Mouse (Mus musculus): ENCODE results near the gene Casp14. TPM values are rescaled to one million over a fixed set of nuclear protein-coding genes. Genes with fewer than 3 reads are reported as not detected.

Casp14 gene
- polyA plus RNA-seq, 1 experiment from 2014 or later: not detected

DNA sequence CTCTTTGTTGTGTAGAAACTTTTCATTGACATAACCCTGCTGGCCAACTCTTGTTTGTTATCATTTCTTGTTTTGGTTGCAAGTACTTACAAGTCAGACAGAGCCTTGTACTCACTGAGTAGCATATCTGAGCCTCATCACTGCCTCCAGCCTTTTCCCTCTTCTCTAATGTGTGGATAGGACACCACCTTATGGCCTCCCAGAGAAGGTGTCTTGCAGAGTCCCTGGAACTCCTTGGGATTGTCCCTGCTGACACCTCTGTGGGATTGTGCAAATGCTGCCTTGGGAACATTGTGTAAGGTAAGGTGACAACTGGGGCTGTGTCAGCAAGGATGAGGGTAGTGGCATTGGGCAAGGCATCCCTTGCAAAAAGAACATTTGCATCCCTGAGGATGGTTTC, 25.6 kb upstream of the Casp14 start:
- Histone ChIP-seq H3K9ac (ENCODE audit: low read length) (no peak overlapping the region), H3K4me1 (replicated peaks; ENCODE audit: control insufficient read depth, insufficient read depth, low read length) (0 out of 2 replicates have a peak, but pooled peaks cover 3% of the 10 kb centered on the region), H3K4me3 (ENCODE audit: low read depth, low read length) (no peak overlapping the region), H3K9me3 (ENCODE audit: control insufficient read depth, low read length) (no peaks in the 10 kb centered on the region), H3K27me3 (ENCODE audit: control insufficient read depth, insufficient read depth, low read length) (no peaks in the 10 kb centered on the region), H3K4me2 (ENCODE audit: low read depth, low read length, severe bottlenecking) (no peak overlapping the region), H3K36me3 (ENCODE audit: control insufficient read depth, insufficient read depth, low read length) (no peaks in the 10 kb centered on the region), H3K27ac (ENCODE audit: low read depth, low read length) (no peak overlapping the region)
- no peak for DNase-seq (ENCODE audit: low spot score)
- ATAC-seq (replicated peaks; ENCODE audit: low FRiP score): no peak

- Histone ChIP-seq H3K4me2 (ENCODE audit: low read depth, low read length, severe bottlenecking) (no peak overlapping the region), H3K27me3 (ENCODE audit: control insufficient read depth, insufficient read depth, low read length) (no peaks in the 10 kb centered on the region), H3K9me3 (ENCODE audit: control insufficient read depth, low read length) (no peaks in the 10 kb centered on the region), H3K36me3 (ENCODE audit: control insufficient read depth, insufficient read depth, low read length) (no peaks in the 10 kb centered on the region), H3K27ac (ENCODE audit: low read depth, low read length) (no peak overlapping the region), H3K9ac (ENCODE audit: low read length) (no peak overlapping the region), H3K4me3 (ENCODE audit: low read depth, low read length) (no peak overlapping the region), H3K4me1 (replicated peaks; ENCODE audit: control insufficient read depth, insufficient read depth, low read length) (no peaks in the 10 kb centered on the region)
- ATAC-seq (replicated peaks; ENCODE audit: low FRiP score) (no peak), DNase-seq (ENCODE audit: low spot score) (no peak)
- WGBS: 76% methylated on average over 4 of the region's 4 CpGs
Observed at GRCm38 (mm10) chr10:78739821-78740220, 21.7 kb upstream of the Casp14 start.

DNA sequence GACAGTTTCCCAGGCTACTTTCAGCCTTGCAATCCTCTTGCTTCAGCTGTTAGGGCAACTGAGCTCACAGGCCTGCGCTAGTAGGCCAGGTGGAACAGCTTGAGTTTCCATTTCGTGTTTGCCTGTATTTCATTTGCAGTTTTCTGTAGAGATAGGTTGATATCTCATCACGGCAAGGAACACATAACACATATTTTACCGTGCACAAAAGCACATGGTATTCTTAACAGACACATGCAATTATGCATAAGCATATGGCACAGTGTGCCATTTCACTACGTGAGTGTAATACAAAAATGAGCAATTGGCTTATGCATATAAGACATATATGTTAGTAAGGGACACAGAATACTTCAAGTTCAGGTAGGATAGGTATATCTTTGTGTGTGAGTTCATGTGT, 9.8 kb upstream of the Casp14 start:
- Histone ChIP-seq H3K4me3 (ENCODE audit: low read depth, low read length) (no peak overlapping the region), H3K36me3 (ENCODE audit: control insufficient read depth, insufficient read depth, low read length) (no peaks in the 10 kb centered on the region), H3K4me1 (replicated peaks; ENCODE audit: control insufficient read depth, insufficient read depth, low read length) (no peaks in the 10 kb centered on the region), H3K9me3 (ENCODE audit: control insufficient read depth, low read length) (no peaks in the 10 kb centered on the region), H3K27me3 (ENCODE audit: control insufficient read depth, insufficient read depth, low read length) (no peaks in the 10 kb centered on the region), H3K4me2 (ENCODE audit: low read depth, low read length, severe bottlenecking) (no peak overlapping the region), H3K9ac (ENCODE audit: low read length) (no peak overlapping the region), H3K27ac (ENCODE audit: low read depth, low read length) (no peak overlapping the region)
- DNase-seq (ENCODE audit: low spot score): no peak
- 91% methylated on average over 5 of the region's 5 CpGs for WGBS
- ATAC-seq (replicated peaks; ENCODE audit: low FRiP score): no peak

DNA sequence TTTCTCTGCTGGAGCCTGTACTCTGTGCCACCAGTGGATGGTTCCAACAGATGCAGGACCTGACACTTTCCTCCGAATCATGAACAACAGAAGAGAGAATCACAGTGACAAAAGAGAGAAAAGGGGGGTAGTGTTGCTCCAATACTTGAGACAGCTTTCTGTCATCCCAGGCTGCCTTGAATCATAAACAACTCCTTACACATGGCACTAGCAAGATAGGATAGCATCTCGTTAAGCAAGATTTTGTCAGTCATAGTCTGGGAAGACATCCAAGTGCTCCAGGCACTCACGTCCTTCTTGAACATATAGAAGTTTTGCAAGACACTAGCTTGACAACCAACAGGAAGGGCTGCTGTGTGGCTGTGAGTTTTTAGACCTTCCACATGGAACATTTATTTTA, 8.9 kb upstream of the Casp14 start:
- ATAC-seq (replicated peaks; ENCODE audit: low FRiP score) (no peak), DNase-seq (ENCODE audit: low spot score) (no peak)
- Histone ChIP-seq H3K4me3 (ENCODE audit: low read depth, low read length) (no peak overlapping the region), H3K9me3 (ENCODE audit: control insufficient read depth, low read length) (no peaks in the 10 kb centered on the region), H3K27me3 (ENCODE audit: control insufficient read depth, insufficient read depth, low read length) (no peaks in the 10 kb centered on the region), H3K4me1 (replicated peaks; ENCODE audit: control insufficient read depth, insufficient read depth, low read length) (no peaks in the 10 kb centered on the region), H3K36me3 (ENCODE audit: control insufficient read depth, insufficient read depth, low read length) (no peaks in the 10 kb centered on the region), H3K27ac (ENCODE audit: low read depth, low read length) (no peak overlapping the region), H3K9ac (ENCODE audit: low read length) (no peak overlapping the region), H3K4me2 (ENCODE audit: low read depth, low read length, severe bottlenecking) (no peak overlapping the region)
- 74% methylated on average over 3 of the region's 3 CpGs for WGBS

DNA sequence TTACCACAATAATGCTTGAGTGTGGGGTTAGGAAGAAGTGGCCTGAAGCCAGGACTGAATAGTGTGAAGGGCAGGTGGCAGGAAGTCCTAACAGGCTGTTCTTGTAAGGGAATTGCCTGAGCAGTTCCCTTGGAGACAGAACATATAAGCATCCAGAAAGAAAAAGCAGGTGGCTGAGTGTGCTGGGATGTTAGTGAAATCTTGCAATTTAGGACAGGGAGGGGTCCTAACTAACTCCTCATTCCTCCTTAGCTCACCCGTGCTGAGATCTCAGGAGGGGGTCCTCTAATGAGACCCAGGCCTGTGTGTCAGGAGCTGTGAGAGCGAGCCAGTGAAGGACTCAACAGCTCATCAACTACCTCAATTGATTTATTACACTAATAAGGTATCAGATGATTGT, 5.3 kb upstream of the Casp14 start:
- Histone ChIP-seq H3K9ac (ENCODE audit: low read length) (no peak overlapping the region), H3K4me2 (ENCODE audit: low read depth, low read length, severe bottlenecking) (no peak overlapping the region), H3K4me1 (replicated peaks; ENCODE audit: control insufficient read depth, insufficient read depth, low read length) (no peaks in the 10 kb centered on the region), H3K4me3 (ENCODE audit: low read depth, low read length) (no peak overlapping the region), H3K36me3 (ENCODE audit: control insufficient read depth, insufficient read depth, low read length) (no peaks in the 10 kb centered on the region), H3K9me3 (ENCODE audit: control insufficient read depth, low read length) (no peaks in the 10 kb centered on the region), H3K27me3 (ENCODE audit: control insufficient read depth, insufficient read depth, low read length) (no peaks in the 10 kb centered on the region), H3K27ac (ENCODE audit: low read depth, low read length) (no peak overlapping the region)
- no peak for DNase-seq (ENCODE audit: low spot score)
- ATAC-seq (replicated peaks; ENCODE audit: low FRiP score): no peak
- 29% methylated on average over 2 of the region's 2 CpGs for WGBS

DNA sequence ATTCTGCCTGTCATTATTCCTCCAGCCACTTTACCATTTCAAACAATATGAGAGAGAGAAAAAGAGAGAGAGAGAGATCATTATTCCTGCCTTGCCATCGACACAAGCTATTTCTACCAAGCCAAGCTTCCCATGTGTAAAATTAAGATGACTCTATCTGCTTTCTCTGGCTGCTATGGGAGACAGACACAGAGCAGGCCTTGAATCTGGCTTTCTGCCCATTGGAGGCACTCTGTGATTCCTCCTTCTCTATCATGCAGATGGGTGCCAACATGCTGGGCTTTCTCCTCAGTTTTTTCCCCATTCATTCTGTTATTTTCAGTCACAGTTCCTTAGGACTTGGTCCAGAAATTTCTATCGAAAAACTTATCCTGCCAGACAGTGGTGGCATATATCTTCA, 4.6 kb upstream of the Casp14 start:
- H3K27me3 ChIP-seq (ENCODE audit: control insufficient read depth, insufficient read depth, low read length): no peaks in the 10 kb centered on the region
- no peak for ATAC-seq (replicated peaks; ENCODE audit: low FRiP score)
- WGBS: 82% methylated on average over 2 of the region's 2 CpGs

DNA sequence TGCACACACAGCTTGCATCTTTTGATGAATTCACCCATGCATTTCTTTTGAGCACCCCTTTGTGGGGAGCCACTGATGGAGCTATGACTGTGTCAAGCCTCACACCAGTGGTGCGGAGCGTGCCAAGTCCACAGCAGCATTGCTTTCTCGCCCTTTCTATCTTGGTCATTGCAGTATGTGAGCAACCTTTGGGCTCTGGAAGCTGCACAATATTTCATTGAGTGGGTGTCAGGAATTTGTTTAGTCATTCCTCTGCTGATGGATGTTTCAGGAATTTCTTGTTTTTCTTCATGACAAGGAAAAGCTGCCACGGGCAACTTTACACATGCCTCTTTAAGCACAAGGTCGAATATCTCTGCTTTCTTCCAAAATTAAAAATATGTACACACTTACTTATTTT, 3.9 kb upstream of the Casp14 start:
- H3K27me3 ChIP-seq (ENCODE audit: control insufficient read depth, insufficient read depth, low read length): no peaks in the 10 kb centered on the region
- ATAC-seq (replicated peaks; ENCODE audit: low FRiP score) (no peak), DNase-seq (ENCODE audit: low spot score) (no peak)
- H3K9ac ChIP-seq (ENCODE audit: low read length): no peak overlapping the region
- WGBS: 88% methylated on average over 5 of the region's 5 CpGs
- H3K27ac ChIP-seq (ENCODE audit: low read depth, low read length): no peak overlapping the region
- no peaks in the 10 kb centered on the region for H3K4me1 ChIP-seq (replicated peaks; ENCODE audit: control insufficient read depth, insufficient read depth, low read length)
- no peak overlapping the region for H3K4me2 ChIP-seq (ENCODE audit: low read depth, low read length, severe bottlenecking)
- H3K4me3 ChIP-seq (ENCODE audit: low read depth, low read length): no peak overlapping the region
- no peaks in the 10 kb centered on the region for H3K9me3 ChIP-seq (ENCODE audit: control insufficient read depth, low read length)
- H3K36me3 ChIP-seq (ENCODE audit: control insufficient read depth, insufficient read depth, low read length): no peaks in the 10 kb centered on the region

More for the DNA sequence above, 4.6 kb upstream of the Casp14 start:
- Histone ChIP-seq H3K27ac (ENCODE audit: low read depth, low read length) (no peak overlapping the region), H3K36me3 (ENCODE audit: control insufficient read depth, insufficient read depth, low read length) (no peaks in the 10 kb centered on the region), H3K4me1 (replicated peaks; ENCODE audit: control insufficient read depth, insufficient read depth, low read length) (no peaks in the 10 kb centered on the region), H3K9me3 (ENCODE audit: control insufficient read depth, low read length) (no peaks in the 10 kb centered on the region), H3K4me2 (ENCODE audit: low read depth, low read length, severe bottlenecking) (no peak overlapping the region), H3K9ac (ENCODE audit: low read length) (no peak overlapping the region), H3K4me3 (ENCODE audit: low read depth, low read length) (no peak overlapping the region)
- no peak for DNase-seq (ENCODE audit: low spot score)

GRCm38 (mm10) chr10:78716231-78716630, 1.9 kb downstream of the Casp14 start:
- ATAC-seq (replicated peaks; ENCODE audit: low FRiP score) (no peak), DNase-seq (ENCODE audit: low spot score) (no peak)
- H3K4me1 ChIP-seq (replicated peaks; ENCODE audit: control insufficient read depth, insufficient read depth, low read length): no peaks in the 10 kb centered on the region
- H3K9ac ChIP-seq (ENCODE audit: low read length): no peak overlapping the region
- no peak overlapping the region for H3K27ac ChIP-seq (ENCODE audit: low read depth, low read length)
- H3K4me3 ChIP-seq (ENCODE audit: low read depth, low read length): no peak overlapping the region
- H3K27me3 ChIP-seq (ENCODE audit: control insufficient read depth, insufficient read depth, low read length): no peaks in the 10 kb centered on the region
- H3K9me3 ChIP-seq (ENCODE audit: control insufficient read depth, low read length): no peaks in the 10 kb centered on the region
- H3K4me2 ChIP-seq (ENCODE audit: low read depth, low read length, severe bottlenecking): no peak overlapping the region
- no peaks in the 10 kb centered on the region for H3K36me3 ChIP-seq (ENCODE audit: control insufficient read depth, insufficient read depth, low read length)

DNA sequence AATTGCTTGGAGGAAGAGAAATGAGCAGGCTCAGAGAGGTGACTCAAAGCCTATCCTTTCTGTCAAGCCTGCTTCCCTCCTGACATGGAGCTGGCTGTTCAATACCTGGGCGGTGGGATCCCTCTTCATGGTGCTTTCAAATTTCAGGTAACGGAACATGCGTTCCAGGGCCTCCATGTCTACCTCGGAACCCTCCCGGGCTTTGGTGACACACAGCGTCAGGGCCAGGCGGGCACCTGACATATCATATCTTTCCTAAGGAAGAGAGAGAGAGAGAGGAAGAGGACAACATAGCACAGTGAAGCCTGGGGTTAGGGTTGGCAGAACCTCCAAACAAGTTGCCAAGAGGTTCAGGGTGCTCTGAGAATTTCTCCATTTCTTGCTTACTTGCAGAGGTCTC, 2.9 kb downstream of the Casp14 start:
- DNase-seq (ENCODE audit: low spot score): no peak
- Histone ChIP-seq H3K27me3 (ENCODE audit: control insufficient read depth, insufficient read depth, low read length) (no peaks in the 10 kb centered on the region), H3K4me3 (ENCODE audit: low read depth, low read length) (no peak overlapping the region), H3K4me1 (replicated peaks; ENCODE audit: control insufficient read depth, insufficient read depth, low read length) (no peaks in the 10 kb centered on the region), H3K9ac (ENCODE audit: low read length) (no peak overlapping the region), H3K27ac (ENCODE audit: low read depth, low read length) (no peak overlapping the region), H3K4me2 (ENCODE audit: low read depth, low read length, severe bottlenecking) (no peak overlapping the region), H3K9me3 (ENCODE audit: control insufficient read depth, low read length) (no peaks in the 10 kb centered on the region), H3K36me3 (ENCODE audit: control insufficient read depth, insufficient read depth, low read length) (no peaks in the 10 kb centered on the region)
- 89% methylated on average over 7 of the region's 7 CpGs for WGBS
- ATAC-seq (replicated peaks; ENCODE audit: low FRiP score): no peak

Data from forebrain, embryonic 11.5 days (tissue).